Mouse (Mus musculus) kidney, adult 9 months (tissue): ENCODE results near the gene Catsper4.
A peak's percentile ranks its signal among the peaks of the same experiment; 100 is the strongest.

Source experiments
- DNase-seq: peaks from one replicate; pipeline ENCODE4 v3.0.0; 2022

Gene Catsper4

DNA sequence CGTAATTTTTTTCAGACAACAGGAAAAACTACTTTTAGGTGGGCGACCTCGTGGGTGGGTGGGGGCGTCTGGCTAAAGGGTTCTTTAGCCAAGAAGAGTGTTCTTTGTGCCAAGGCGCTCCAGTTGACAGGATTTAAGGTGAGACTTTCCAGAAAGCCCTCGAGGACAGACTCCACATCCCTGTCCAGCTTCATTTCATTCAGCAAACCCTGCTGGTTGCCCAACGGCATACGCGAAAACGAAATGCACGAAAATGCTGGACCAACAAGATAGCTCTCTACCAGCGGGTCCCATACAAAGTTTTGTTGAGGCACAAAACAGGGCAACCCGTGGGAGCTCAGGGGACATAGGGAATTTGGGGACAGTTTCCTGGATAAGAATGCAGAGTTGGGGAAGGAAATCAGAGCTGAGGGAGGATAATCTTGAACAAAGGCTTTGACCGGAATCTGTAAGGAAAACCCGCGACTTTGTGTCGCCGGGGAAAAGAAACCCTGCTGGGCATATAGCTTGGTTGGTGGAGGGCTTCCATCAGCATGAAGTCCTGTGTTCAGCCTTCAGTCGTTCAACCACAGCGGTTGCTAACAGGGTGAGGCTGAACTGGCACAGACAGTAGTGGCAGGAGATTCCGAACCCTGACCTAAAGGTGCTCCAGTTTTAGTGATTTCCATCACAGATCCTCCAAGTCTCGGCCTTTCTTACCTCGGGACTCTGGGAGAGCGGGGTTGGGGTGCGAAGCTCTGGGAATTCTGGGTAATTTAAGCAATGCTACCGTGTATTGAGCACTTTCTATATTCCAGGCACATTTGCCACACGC lies 23.1 kb upstream of the Catsper4 start:
- DNase-seq: no peak

DNA sequence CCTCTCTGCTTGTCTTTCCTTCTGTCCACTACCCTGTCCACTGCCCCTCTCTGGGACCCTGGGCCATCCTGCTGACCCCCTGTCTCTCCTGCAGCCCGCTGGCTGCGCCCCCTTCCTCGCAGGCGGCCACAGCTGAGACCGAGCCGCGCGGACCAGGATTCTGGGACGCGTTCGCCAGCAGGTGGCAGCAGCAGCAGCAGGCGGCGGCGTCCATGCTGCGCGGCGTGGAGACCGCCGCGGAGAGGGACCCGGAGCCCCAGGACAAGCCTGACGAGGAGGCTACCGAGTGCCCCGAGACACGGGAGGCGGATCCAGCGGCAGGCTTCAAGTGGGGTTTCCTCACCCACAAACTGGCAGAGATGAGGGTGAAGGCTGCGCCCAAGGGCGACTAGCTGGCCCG lies 22.5 kb upstream of the Catsper4 start:
- peak; percentile 64 for DNase-seq

- DNase-seq: peak; percentile 60
Observed at GRCm38 (mm10) chr4:134246719-134247258, 19.6 kb upstream of the Catsper4 start, which contains the start of gene Gm30191. Gm30191 (plus strand) TSS chr4:134246935.

DNA sequence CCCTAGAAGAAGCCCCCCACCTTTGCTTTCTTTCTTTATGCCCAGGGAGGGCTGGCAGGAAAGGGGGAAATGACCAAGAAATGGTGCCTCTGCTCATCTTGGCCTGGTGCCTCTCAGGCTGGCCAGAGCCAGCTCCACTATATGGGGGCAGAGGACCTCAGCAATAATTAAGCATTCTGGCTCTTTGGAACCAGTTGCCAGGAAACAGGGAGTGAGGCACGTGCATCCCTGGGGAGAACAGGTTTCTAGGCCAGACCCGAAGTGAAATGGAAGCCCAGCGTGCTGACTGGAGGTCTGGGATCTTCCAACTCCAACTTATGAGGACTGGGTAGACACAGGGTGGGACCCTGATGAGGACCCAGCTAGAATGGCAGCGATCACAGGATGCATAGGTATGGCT lies 19.1 kb upstream of the Catsper4 start:
- DNase-seq: peak; percentile 58

GRCm38 (mm10) chr4:134245148-134245843 lies 18.1 kb upstream of the Catsper4 start, which contains the start of gene Zfp593:
Zfp593 (minus strand) TSS chr4:134245592.
- peak; percentile 95 for DNase-seq

- DNase-seq: no peak
Observed at GRCm38 (mm10) chr4:134243516-134244250, 16.5 kb upstream of the Catsper4 start, which contains the start of gene E130218I03Rik. E130218I03Rik (plus strand) TSS chr4:134243662.

DNA sequence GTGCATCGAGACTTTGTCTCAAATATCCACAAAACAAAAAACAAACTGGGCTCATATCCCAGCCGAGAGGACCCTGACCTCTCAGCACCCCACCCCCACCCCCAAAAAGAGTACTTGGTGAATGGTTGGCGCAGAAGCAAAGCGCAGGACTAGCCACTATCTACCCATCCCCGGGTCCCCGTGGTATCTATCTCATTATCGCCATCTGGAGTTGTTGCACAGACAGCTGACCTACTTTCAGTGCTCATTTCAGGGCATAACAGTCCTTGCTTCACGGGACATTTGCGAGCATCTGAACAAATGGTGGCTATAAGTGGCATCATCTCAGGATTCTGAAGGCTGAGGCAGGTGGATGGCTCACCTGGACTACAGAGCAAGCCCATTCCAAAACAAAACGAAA lies 11.5 kb upstream of the Catsper4 start:
- DNase-seq: no peak

DNA sequence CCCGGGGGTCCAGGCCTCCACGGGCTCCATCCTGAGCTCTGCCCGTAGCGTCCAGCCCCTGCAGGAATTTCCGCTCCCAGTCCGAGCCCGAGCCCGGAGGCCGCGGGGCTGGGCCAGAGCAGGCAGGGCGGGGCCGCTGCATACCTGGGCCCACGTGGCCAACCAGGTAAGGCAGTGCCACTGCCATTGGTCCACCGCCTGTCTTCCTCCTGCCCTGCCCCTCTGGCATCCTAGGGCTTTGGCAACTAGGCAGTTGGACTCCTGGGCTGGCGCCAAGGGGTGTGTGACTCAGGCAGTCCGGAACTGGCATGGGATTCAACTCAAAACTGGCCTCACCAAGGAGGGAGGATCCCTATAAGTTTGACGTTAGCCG lies 11.1 kb upstream of the Catsper4 start, which contains the start of gene Cnksr1:
TSS of gene Cnksr1 (minus strand) at position 121 of the 373 bp plus-strand sequence.
- peak; percentile 96 for DNase-seq

DNA sequence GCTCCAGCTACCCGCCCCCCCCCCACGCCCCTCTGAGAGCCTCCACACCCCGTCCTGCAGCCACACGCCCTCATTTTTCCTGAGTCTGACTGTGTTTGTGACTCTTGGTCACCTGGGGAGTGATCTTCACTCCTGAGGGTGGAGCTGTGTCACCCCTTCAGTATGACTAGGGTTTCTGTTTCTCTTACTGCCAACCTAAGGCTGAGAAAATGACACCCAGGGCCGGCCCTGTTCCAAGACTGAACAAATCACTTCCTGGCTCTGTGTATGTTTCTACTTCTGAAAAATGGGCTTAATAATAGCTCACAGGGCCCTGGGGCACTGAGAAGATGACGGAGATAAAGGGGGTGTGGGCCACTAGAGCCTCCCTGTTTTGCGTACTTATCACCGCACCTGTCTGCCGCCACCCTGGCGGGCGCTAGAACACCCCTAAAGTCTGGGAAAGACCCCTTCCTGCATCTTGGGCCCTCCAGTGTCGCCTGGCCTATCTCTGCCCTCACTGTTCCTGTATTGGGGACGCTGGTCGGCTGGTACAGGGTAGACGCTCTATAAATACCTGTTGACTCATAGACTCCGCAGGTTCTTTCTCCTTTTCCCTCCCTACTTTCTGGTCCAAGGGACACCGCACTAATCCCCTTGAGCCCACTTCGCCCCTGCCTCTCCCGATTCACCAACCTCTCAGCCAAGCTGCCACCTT lies 10.5 kb upstream of the Catsper4 start:
- DNase-seq: no peak

DNA sequence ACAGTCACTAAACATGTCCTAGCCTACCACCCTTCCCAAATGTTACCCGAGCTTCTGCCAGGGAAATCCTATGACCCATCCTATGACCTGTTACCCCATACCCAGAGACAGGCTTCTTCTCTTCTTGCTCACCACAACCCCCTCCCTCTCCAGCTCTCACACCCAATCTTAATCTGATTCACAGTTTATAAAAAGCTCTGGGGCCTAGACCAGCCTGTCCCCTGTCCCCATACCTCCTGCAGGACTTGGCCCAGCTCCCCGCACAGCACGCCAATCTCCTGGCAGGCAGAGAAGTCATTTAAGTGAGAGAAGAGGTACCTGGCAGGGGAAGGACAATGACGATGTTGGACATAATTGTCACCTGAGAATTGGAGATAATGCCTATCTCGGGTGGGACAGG lies 7.7 kb upstream of the Catsper4 start:
- DNase-seq: no peak

GRCm38 (mm10) chr4:134230431-134230830 lies 3.2 kb upstream of the Catsper4 start:
- peak; percentile 65 for DNase-seq

- DNase-seq: peak; percentile 45
Observed at GRCm38 (mm10) chr4:134222793-134223600, 4.2 kb downstream of the Catsper4 start.

- no peak for DNase-seq
Observed at GRCm38 (mm10) chr4:134206488-134207053, 20.6 kb downstream of the Catsper4 start.

- DNase-seq: no peak
Observed at GRCm38 (mm10) chr4:134203340-134203896, 23.8 kb downstream of the Catsper4 start.

GRCm38 (mm10) chr4:134202904-134203303 lies 24.3 kb downstream of the Catsper4 start, which contains the start of gene Gm7534:
Gm7534 (minus strand) TSS chr4:134203004.
- no peak for DNase-seq

GRCm38 (mm10) chr4:134199371-134199770 lies 27.8 kb downstream of the Catsper4 start:
- DNase-seq: no peak

- DNase-seq: no peak
Observed at GRCm38 (mm10) chr4:134186268-134186667, 40.9 kb downstream of the Catsper4 start.

DNA sequence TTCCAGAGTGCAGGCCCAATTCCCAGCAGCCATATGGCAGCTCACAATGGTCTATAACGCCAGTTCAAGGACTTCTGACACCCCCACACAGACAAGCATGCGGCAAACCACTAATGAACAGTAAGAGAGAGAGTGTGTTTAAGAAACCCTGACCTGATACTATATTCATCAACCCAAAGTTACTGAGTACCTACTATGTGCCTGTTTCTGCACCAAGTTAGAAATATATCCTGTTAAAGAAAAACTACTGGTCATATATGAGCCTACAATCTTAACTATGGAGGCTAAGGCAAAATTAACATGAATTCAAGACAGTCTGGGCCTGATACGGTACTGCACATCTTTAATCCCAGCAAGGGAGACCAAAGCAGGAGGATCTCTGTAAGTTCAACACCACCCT lies 41.6 kb downstream of the Catsper4 start:
- DNase-seq: no peak

DNA sequence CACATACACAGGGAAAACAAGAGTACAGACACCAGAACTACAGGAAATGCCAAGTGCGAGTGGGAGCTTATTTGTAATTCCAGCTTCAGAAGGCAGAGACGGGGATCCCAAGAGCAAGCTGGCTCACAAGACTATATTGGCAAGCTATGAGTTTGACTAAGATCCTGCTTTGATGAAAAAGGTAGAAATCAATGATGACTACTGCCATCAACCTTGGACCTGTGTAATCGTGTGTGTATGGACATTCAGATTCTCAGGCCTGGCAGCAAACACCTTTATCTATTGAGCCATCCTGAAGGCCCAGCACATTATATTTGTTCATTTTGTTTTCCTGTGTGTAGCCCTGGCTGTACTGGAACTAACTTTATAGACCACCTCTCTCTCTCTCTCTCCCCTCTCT lies 43.5 kb downstream of the Catsper4 start:
- DNase-seq: no peak

- no peak for DNase-seq
Observed at GRCm38 (mm10) chr4:134181825-134182224, 45.4 kb downstream of the Catsper4 start.

- no peak for DNase-seq
Observed at GRCm38 (mm10) chr4:134181112-134181511, 46.1 kb downstream of the Catsper4 start.
